Mouse (Mus musculus) bone marrow, adult 2 months (tissue): ENCODE data around the gene Synpo2. TPM values are rescaled to one million over a fixed set of nuclear protein-coding genes. Genes with fewer than 3 reads are reported as not detected.

Experiments
- H3K27ac ChIP-seq: fragments of 200-500 bp; 2 replicates; pipeline ENCODE4 v1.5.1; 2012; ENCODE audit warnings: low read depth, mild to moderate bottlenecking, control low read depth, inconsistent platforms, low read length; ENCODE audit not compliant: control insufficient read depth, poor library complexity, insufficient read depth
- H3K4me1 ChIP-seq: fragments of 200-500 bp; 2 replicates; pipeline ENCODE4 v1.6.1; 2011; ENCODE audit warnings: low read length; ENCODE audit not compliant: control insufficient read depth, insufficient read depth
- H3K4me3 ChIP-seq: fragments of 200-500 bp; replicated peaks from 2 replicates; pipeline ENCODE3; 2011; ENCODE audit warnings: mild to moderate bottlenecking, low read depth, low read length, control low read depth; ENCODE audit not compliant: control insufficient read depth
- CTCF ChIP-seq: fragments of 200-500 bp; IDR thresholded peaks from 2 replicates; pipeline ENCODE4 v1.5.1; 2011; ENCODE audit warnings: low read length, control low read depth; ENCODE audit not compliant: control insufficient read depth, insufficient read depth
- POLR2A ChIP-seq: fragments of 200-500 bp; IDR thresholded peaks from 2 replicates; pipeline ENCODE4 v1.6.1; 2011; ENCODE audit warnings: low read depth, mild to moderate bottlenecking, control low read depth, low read length, borderline replicate concordance; ENCODE audit not compliant: control insufficient read depth
- WGBS: fragments of 180-500 bp; shearing (Covaris S2); methylation state at CpG from one replicate; pipeline ENCODE4 v1.1.7; 2018; 5-methylcytosine and 5-hydroxymethylcytosine counted together
- polyA plus RNA-seq: library from polyadenylated mRNA; stranded (reverse); fragments of >200 nt; gene quantifications from 2 replicates; pipeline ENCODE4 v1.2.4, GENCODE M21; 2011; ENCODE audit warnings: low replicate concordance; ENCODE audit not compliant: missing spikeins, insufficient read depth, insufficient read length

The Synpo2 gene
- polyA plus RNA-seq, 1 experiment: 0.80 TPM

- Histone ChIP-seq H3K27ac (no peak overlapping the region), H3K4me1 (no peaks in the 10 kb centered on the region), H3K4me3 (no peak overlapping the region)
- no peak for TF ChIP-seq POLR2A
- no peak for TF ChIP-seq CTCF
- WGBS: 85% methylated on average over 3 of the region's 3 CpGs
These were observed 8.7 kb downstream of the Synpo2 start for GRCm38 (mm10) chr3:123227276-123227675.

GRCm38 (mm10) chr3:123218646-123219045 lies 17.3 kb downstream of the Synpo2 start:
- no peak overlapping the region for H3K4me3 ChIP-seq
- WGBS: 68% methylated on average over 6 of the region's 6 CpGs
- TF ChIP-seq CTCF (no peak), POLR2A (no peak)
- H3K4me1 ChIP-seq: no peaks in the 10 kb centered on the region; the same call in 1 of the 2 replicates
- H3K27ac ChIP-seq: no peak overlapping the region

- TF ChIP-seq CTCF (no peak), POLR2A (no peak)
- H3K27ac ChIP-seq: no peak overlapping the region
- 40% methylated on average over 4 of the region's 4 CpGs for WGBS
- no peaks in the 10 kb centered on the region; the same call in 1 of the 2 replicates for H3K4me1 ChIP-seq
- H3K4me3 ChIP-seq: no peak overlapping the region
These were observed 27.1 kb downstream of the Synpo2 start for GRCm38 (mm10) chr3:123208891-123209290.

- Histone ChIP-seq H3K4me1 (no peaks in the 10 kb centered on the region; the same call in 1 of the 2 replicates), H3K27ac (no peak overlapping the region), H3K4me3 (no peak overlapping the region)
- WGBS: 19% methylated on average over 5 of the region's 5 CpGs
- TF ChIP-seq POLR2A: no peak
- TF ChIP-seq CTCF: no peak
These were observed 28.6 kb downstream of the Synpo2 start for GRCm38 (mm10) chr3:123207386-123207785.

- no peak overlapping the region for H3K4me3 ChIP-seq
- WGBS: 80% methylated on average over 7 of the region's 7 CpGs
- no peak overlapping the region for H3K27ac ChIP-seq
- TF ChIP-seq POLR2A (no peak), CTCF (no peak)
- no peaks in the 10 kb centered on the region; the same call in 1 of the 2 replicates for H3K4me1 ChIP-seq
These were observed 30.5 kb downstream of the Synpo2 start for GRCm38 (mm10) chr3:123205485-123205884.

- no peak overlapping the region for H3K4me3 ChIP-seq
These were observed 30.9 kb downstream of the Synpo2 start for GRCm38 (mm10) chr3:123205065-123205464.

GRCm38 (mm10) chr3:123204658-123205057 lies 31.3 kb downstream of the Synpo2 start:
- TF ChIP-seq CTCF (no peak), POLR2A (no peak)
- H3K4me1 ChIP-seq: no peaks in the 10 kb centered on the region; the same call in 1 of the 2 replicates
- 77% methylated on average over 4 of the region's 4 CpGs for WGBS
- H3K27ac ChIP-seq: no peak overlapping the region
- H3K4me3 ChIP-seq: no peak overlapping the region

More at GRCm38 (mm10) chr3:123205065-123205464, 30.9 kb downstream of the Synpo2 start:
- H3K27ac ChIP-seq: no peak overlapping the region
- TF ChIP-seq CTCF (no peak), POLR2A (no peak)
- H3K4me1 ChIP-seq: no peaks in the 10 kb centered on the region; the same call in 1 of the 2 replicates
- WGBS: 84% methylated on average over 6 of the region's 6 CpGs

GRCm38 (mm10) chr3:123201798-123202197 lies 34.2 kb downstream of the Synpo2 start:
- WGBS: 20% methylated on average over 2 of the region's 2 CpGs
- no peak overlapping the region for H3K4me3 ChIP-seq
- H3K27ac ChIP-seq: no peak overlapping the region
- TF ChIP-seq CTCF (no peak), POLR2A (no peak)
- H3K4me1 ChIP-seq: no peaks in the 10 kb centered on the region; the same call in 1 of the 2 replicates

GRCm38 (mm10) chr3:123193740-123194139 lies 42.2 kb downstream of the Synpo2 start:
- Histone ChIP-seq H3K4me1 (no peaks in the 10 kb centered on the region), H3K27ac (no peak overlapping the region), H3K4me3 (no peak overlapping the region)
- TF ChIP-seq CTCF: no peak
- TF ChIP-seq POLR2A: no peak
- WGBS: 88% methylated on average over 4 of the region's 4 CpGs
